Mouse (Mus musculus) spleen, adult 2 months (tissue): ENCODE results near the gene Bloc1s3.

ENCODE experiments used
- CTCF ChIP-seq: fragments of 200-500 bp; IDR thresholded peaks from 2 replicates; pipeline ENCODE4 v1.5.1; 2011; ENCODE audit warnings: mild to moderate bottlenecking, inconsistent platforms; ENCODE audit not compliant: insufficient read depth, insufficient read length, insufficient replicate concordance; ENCODE audit errors: extremely low read depth
- POLR2A ChIP-seq: fragments of 200-500 bp; IDR thresholded peaks from 2 replicates; pipeline ENCODE4 v1.6.1; 2011; ENCODE audit warnings: low read depth, low read length, inconsistent platforms

- TF ChIP-seq CTCF (no peak), POLR2A (no peak)
Measured at GRCm38 (mm10) chr7:19458591-19459111, 49.5 kb downstream of the Bloc1s3 start, which contains the start of gene Mark4.
